Mouse (Mus musculus) G1E (cell line): ENCODE data around the gene B3galt1.

Source experiments
- CTCF ChIP-seq: IDR thresholded peaks from 2 replicates; pipeline ENCODE4 v1.5.1; 2012; ENCODE audit warnings: low read depth, low read length, inconsistent platforms, mixed read lengths
- GATA1 ChIP-seq: IDR thresholded peaks from 2 replicates; pipeline ENCODE4 v1.6.1; 2012; ENCODE audit warnings: borderline replicate concordance, low read length, inconsistent platforms, mixed read lengths

DNA sequence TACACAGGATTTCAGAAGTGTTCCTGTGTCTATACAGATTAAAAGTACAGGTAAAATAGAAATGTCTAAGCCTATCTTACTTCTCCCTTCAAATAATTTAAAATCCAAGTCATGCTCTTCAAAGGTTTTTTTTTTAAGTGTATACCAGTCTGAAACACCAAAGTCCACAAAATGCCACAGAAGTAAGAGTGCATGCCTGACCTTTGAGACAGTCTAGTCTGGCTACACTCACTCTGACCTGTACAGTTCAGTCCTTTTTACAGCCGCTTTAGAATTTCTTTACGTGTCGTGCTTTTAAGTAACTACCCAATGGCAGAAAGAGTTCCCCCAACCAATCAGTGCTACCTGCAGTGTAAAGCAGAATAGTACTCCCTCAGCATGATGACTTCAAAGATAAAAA lies 314.2 kb downstream of the B3galt1 start:
- TF ChIP-seq CTCF (no peak), GATA1 (no peak)
